Mouse (Mus musculus) adipocyte (in vitro differentiated cells): ENCODE measurements around the gene Atg7.
"Not testable (repeated sequence)": the region's sequence is repeated elsewhere in the genome, so short reads cannot be mapped to it uniquely, and the experiment has no call there.

Experiments used
- DNase-seq: peaks from one replicate; pipeline ENCODE4 v3.0.0-alpha.2; 2016; ENCODE audit warnings: low spot score

Gene Atg7

DNA sequence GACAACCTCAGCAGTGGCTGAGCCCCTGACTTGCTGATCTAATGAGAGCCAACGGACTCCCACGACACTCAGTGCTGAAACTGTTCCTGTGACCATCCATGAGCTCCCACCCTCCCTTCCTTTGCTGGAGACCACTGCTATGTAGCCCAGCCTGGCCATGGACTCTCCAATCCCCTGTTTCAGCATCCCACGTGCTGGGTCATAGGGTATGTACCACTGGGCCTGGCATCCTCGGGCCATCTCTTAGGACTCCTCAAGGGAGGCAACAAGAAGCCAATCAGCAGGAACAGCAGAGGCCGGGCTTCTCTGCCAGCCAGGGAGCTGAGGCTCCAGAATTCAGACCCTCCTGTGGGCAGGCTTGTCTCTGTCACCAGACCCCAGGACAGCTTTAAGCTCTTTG, 239.3 kb downstream of the Atg7 start:
- no peak for DNase-seq

DNA sequence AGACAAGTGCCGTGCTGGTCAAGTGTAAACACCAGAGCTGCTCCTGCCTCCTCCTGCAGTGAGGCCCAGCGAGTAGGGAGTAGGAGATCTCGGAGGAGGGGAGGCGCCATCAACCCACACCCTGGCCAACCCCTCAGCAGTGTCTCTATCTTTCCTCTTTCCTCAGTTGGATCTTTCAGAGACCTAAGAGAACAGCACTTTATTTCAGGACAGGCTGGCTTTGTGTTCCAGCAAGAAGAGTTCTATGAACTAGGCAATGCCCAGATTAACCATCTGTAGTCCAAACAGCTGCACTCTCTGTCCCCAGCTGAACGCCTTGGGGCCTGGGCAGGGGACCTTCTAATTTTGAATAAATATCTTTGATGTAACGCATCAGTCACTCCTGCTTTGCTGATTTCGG, 239.8 kb downstream of the Atg7 start:
- DNase-seq = peak; percentile 44

DNA sequence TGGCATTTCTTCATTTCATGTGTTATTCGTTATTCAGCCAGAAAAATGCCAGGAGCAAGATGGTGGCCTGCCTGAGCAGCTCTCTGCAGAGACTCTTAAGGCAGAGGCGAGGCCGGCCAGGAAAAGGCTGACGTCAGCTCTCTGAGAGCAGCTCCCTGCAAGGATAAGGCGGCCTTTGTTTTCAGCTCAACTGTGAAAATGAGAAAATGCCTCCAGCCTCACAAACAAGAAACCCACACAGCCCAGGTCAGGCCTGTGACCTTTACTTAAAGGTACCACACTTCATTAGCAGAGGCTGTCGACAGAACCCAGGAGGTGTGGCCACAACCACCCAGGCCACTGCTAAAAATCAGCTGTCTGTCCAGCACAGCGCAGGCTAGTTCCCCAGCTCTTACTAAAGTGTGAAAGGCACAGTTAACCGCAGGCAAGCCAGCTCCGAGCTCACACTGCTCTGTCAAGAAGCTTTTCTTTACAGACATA, 240.4 kb downstream of the Atg7 start:
- DNase-seq = peak; percentile 76

DNA sequence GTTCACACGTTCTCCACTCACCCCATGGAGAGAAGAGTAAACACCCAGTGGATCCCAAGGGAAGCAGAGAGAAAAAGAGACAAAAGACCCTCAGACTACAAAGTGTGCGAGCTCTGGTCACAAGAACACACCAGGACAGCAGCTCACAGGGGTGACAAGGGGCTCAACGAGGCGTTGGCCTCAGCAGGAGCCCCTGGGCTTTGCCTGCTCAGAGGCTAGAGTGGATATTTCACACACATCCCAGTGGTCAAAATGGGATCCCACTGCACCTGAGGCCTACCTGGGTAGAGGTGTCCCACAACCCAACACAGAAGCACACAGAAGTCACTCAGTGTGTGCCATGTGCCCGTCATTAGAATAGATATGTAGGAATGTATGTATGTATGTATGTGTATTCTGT, 242.2 kb downstream of the Atg7 start:
- DNase-seq = no peak

DNA sequence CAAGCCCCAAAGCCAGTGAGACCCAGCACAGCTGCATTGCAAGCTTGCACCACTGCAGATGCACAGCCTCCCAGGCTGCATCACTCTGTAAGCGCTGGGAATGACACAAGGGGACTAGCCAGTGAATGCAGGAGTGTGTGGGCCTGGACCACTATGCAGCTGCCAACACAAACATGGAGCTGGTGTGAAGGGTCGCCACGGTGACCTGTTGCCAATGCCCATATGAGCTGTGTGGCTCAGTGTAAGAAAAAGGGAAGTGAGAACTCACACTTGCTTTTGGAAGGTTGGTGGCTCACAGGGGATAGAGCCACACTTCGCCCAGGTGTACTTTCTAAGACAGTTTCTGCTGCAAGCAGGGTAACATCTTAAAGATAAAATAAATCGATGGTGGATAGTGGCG, 243.1 kb downstream of the Atg7 start:
- DNase-seq = no peak

DNA sequence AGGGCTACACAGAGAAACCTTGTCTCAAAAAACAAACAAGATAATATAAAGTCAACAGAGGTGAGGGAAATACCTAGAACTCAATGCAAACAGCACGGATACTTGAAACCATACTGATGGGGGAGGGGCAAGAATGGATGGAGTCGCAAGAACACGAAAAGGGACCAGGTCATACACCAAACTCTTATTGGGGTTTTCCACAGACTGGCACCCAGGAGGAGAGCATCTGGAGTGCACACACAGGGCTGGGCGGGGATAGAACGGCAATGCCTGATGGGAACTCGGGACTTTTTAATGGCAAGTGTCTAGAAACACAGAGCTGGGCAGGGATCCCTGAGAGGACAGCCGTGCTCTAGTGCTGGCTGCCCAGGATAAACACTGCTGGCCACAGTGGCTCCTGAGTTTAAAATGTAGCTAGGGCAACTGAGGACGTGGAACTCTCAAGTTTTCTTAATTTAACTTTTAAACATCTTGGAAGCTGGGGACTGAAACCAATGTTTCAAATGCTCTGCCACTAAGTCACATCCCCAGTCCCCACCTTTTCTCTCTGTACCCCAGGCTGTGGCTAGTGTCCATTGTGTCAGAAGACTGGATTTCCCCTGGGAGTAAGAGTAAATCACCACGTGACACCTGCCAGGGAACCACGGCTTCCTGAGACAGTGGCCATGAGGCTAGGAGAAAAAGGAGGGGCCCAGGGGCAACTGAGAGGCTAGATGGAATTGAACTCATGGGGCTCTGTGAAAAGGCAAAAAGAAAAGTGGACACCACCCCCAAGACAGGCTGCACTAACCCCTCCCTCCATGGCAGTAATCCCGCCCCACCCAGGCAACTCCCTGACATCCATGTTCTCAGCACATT, 243.8 kb downstream of the Atg7 start:
- DNase-seq = no peak

DNA sequence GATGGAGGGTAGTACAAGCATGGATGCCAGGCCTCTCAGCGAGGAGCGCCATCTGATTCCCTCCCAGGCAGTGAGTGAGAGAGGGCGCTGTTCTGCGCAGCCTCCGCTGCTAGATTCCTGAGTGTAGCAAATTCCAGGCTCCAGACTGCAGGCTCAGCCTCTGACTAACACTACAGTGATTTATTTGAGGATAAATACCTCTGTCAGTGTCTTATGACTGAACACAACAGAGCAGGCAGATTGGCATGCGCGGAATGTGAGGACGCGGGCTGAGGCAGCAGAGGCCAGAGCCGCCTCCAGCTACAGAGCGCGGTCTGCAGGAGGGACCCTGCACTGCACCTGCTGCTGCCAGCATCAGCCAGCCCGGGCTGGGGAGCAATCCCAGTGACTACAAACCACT, 246.0 kb downstream of the Atg7 start:
- DNase-seq = peak; percentile 84

DNA sequence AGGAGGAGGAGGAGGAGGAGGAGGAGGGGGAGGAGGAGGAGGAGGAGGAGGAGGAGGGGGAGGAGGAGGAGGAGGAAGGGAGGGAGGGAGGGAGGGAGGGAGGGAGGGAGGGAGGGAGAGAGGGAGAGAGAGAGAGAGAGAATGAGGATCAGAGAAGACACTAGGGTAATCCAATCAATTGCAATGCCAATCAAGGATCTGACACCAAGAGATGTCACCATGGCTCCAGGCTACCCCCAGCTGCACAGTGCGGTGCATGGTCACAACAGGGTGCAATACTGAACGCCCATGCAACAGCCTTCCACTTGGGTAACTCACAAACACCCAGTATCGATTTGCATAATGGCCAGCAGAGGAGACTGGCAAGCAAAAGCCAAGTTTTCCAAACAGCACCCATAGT, 247.1 kb downstream of the Atg7 start:
- not testable (repeated sequence) for DNase-seq

DNA sequence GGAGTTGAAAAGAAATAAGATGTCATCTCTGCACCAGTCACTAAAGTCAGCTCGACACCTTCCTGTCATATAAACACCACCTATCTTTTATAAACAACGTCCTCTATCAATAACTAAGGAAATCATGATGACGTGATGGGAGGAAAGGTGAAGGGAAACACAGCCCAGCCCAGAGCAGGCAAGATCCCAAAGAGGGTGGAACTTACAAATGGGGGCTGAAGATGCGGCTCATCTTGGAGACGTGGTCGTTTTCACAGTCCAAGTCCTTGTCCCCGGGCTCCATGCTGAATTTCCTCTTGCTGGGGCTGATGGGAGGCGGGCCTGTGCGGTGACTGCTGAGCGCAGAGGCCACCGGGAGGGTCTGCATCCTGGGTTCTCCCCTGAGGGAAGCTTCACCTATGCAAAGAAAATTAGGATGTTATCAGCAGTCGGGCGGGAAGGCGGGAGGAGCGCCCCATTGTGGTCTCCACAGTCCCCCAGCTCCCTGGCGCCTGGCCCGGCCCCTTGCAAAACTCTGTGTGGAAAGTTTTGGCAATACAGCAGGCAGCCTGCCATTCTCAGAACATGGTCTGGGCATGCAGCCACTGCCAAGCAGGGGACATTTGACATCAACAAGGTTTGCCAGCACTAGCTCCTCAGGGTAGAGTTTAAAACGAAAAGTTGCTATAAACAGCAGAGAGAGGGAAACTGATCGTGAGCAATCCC, 247.7 kb downstream of the Atg7 start:
- peak; percentile 99 for DNase-seq

DNA sequence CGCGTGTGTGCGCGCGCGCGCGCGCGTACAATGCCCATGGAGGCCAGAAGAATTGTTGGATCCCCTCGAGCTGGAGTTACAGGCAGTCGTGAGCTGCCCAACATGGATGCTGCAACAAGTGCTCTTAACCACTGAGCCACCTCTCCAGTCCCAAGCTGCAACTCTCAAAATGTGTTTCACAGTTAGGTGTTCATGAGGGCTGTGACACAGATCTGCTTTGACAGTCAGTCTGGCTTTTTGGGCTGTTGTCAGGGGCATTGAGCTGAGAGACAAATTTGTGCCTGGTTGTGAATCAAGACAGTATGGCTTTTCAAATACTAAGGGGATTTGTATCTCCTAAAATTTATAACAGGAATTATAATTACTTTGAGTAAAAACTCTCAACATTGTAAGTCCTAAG, 248.4 kb downstream of the Atg7 start:
- DNase-seq = no peak

DNA sequence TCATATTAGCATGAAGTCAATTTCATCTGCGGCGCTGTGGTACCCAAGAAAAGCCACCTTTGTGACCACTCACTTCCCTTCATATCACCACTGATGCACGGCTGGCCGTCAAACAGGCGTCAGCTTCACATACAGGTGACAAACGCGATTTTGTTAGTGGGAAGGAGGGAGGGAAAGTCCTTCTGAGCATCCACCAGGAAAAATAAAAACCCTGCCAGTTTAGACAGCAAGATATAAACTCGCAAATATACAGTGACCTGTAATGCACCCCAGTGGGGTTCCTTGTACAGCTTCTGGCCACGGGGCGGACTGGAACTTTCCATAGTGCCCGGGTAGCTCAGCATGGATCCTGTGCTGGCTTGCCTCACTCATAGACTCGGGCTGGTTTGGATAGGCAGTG, 248.9 kb downstream of the Atg7 start:
- no peak for DNase-seq

DNA sequence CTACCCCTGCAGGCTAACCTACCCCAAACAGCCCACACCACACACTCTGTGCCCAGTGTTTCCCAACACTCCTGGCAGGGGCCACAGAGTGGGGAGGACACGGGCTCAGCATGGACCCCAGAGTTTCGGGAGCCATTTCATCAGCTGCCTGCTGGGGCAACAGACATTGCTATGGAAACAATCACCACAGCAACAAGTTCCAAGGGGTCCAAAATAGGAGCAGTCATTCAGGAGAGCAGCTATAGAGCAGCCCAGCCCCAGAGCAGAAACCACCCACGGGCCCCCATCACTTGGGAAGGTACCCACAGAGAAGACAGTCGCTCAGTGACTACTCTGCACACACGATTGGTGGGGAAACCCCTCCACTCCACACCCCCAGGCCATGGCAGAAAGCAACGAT, 249.5 kb downstream of the Atg7 start:
- peak; percentile 39 for DNase-seq

DNA sequence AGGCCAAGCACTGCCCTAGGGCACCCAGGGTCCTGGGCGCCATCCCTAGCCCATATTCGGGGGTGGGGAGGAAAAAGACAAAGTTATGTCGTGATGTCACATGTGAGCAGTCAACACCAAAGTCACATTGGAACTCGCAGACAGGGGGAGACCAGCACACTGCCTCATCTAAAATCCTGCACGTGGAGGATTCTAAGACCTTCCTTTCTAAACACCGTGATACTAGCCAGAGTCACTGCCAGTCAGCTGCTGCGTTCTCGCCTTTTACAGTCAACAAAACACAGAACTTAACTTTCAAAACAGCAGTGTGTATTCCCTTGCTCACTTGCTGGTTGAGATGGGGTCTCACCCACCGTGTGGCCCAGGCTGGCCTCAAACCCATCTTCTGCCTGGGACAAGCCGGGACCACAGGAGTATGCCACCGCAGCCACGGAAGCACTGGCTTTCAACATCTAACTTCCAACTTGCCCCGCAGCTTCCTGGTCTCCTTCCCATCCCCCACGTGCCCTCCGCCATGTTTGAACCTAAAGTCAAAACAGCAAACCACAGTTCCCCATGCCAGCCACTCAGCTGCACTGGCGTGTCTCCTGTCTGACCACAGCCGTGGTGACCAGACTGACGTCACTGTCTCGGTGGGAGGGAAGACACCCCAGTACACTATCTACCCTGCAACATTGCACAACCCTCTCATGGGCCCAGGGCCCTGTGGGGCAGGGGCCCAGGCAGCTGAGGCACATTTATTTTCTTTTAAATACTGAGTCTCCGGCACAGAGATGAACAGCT, 250.7 kb downstream of the Atg7 start:
- DNase-seq = peak; percentile 86

DNA sequence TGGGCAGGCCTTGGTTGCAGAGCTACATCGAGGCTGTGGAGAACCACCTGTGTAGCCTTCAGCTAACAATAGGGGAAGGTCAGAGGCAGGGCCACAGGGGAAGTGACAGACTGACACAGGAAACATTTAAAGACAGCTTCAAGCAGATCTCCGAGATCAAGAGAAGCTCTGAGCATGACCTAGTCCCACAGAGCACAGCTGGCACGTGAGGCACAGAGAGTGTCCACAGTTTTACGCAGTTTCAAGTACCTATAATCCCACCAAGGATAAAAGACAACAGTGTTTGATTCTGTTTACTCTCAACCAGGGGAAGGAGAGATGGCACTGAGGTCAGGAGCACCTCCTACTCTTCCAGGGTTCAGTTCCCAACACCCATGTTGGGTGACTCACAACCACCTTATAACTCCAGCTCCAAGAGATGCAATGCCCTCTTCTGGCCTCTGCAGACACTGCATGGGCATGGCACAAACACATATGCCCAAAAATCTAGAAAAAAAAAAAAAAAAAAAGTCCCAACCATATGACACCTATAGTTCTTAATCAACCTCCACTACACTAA, 251.7 kb downstream of the Atg7 start:
- DNase-seq = peak; percentile 62

DNA sequence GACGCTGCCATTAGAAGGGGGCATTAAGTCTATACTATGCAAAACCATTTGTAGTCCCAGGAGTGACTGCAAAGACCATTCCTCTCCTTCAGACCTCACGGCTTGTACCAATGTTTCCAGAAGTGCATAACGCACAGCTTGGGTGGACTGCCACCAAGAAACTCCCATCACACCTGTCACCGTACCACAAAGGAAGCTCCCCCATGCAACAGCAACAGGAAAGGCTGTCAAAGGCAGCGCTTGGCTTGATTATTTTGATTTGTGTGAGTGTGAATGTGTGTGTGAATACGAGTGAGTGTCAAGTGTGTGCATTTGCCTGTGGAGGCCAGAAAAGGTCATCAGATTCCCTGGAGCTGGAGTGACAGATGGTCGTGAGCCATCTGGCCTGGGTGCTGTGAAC, 252.3 kb downstream of the Atg7 start:
- no peak for DNase-seq

DNA sequence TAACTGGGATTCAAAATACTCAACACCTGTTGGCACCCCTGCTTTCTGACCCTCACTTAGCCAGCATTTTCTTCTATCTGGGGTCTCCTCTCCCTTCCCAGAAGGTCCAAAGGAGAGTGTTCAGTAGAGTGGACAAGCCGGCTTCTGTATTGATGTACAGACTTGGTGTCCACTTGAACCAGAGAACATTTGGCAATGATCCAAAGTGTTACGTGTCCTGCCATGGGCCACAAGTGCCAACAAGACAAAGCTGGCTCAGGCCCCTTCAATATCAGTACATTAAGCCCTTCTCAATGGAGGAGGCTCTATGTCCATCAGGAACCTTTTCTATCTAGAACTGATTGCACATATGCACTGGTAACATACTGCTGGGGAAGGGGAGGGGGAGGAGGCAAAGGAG, 253.4 kb downstream of the Atg7 start:
- DNase-seq = peak; percentile 77

DNA sequence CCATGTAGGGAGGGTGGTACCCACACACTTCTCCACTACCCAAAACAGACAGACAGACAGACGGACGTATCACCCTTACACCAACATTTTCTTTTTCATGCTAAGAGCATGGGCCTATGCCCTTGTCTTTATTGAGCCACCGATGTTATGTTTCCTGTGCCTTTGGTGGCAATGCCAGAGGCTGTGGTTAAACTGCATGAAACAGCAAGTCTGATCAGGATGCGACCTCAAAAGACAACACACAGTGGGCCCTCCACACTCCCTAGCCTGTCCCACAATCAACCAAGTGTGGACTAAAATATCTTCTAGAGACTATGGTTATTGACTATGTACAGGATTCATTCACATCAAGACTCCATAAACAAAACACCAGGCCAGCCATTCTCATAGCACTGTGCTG, 256.1 kb downstream of the Atg7 start:
- DNase-seq = no peak

DNA sequence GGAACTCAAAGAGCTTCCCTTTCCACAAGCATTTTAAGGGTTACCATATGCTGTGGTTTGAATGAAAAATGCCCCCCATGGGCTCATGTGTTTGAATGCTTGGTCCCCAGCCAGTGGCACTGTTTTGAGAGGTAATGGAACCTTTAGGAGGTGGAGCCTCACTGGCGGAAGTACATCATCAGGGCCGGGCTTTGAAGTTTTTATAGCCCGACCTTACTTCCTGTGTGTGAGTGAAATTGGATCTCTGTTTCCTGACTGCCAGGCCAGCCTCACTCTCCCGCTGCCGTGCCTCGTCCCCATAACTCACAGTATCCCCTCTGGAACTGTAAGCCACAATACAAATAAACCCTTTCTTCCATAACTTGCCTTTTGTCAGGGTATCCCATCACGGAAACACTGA, 256.8 kb downstream of the Atg7 start:
- DNase-seq = no peak

DNA sequence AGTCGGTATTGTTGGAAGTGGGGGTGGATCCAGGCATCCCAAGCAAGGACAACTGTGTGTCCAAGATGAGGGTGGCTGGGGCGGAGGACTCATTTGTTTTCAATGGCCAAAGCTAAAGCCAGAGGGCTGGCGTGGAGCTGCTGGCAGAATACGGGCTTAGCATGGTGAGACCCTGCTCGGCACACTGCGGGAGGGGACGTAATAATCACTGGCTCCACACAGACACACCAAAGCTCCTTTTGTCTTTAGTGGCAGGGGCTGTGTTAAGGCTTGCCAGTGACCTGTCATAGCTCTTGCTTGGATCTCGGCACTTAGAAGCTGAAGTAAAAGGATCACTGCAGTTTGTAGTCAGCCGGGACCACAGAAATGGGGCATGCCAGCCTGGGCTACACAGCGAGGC, 257.3 kb downstream of the Atg7 start:
- DNase-seq = no peak

DNA sequence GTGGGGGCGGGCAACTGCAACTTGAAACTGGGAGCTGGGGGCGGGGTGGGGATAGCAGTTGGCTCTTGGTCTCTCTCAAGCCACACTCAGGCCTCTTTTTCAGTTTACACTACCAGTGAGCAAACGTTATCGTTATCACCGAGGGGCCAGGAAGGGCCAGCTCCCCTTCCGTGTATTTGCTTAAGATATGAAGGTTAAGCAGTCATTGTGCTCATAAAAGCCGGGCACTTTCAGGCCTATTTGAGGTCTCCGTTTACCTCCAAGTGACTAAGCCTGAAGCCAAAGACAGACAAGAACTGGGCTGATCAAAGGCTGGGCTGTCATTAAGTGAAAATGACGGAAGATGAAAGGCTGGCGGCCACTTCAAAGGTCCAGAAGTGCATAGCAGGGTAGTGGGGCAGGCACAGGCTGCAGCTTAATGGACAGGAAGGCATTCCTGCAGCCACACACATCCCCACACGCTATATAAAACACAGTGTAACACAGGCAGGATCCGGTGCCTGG, 258.5 kb downstream of the Atg7 start:
- no peak for DNase-seq

DNA sequence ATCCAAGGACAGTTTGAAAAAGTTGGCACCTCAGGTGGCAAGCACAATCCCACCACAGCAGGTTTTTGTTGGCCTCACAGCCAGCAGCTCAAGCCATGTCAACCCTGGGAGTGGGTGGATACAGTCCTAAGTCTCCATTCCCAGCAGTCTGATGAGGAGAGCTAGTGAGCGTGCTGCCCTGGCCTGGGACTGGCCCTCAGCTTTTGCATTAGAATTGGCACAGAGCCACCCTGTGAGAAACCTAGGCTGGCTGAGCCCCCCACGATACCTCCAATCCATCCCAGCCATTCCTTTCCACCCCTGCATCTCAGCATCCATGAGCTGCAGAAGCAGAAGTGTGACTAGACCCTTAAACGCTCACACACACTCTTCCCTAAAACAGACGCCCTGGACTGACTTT, 259.0 kb downstream of the Atg7 start:
- no peak for DNase-seq

DNA sequence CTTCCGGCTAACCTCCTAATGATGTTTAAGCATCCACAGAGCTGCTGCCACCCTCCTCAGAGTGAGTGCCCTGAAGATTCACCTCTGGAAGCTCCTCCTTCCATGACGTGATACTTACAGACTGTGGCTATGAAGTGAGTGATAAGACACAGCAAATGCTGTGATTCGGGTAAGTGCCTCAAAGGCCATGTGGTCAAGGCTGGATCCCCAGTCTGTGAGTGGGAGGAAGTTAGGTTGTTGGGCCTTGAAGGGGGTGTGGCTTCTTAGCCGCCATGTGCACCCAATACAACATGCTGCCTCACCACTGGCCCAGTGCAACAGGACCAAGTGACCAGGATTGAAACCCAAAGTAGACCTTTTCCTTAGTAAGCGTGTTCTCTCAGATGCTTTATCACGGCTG, 261.3 kb downstream of the Atg7 start:
- DNase-seq = no peak
